Mouse (Mus musculus) forebrain, embryonic 16.5 days (tissue): ENCODE measurements at regions not wholly inside any gene's neighbourhood (a gene's known extent, or its start where the extent isn't known, plus 50 kb on each side); places are given as distances from the start of the nearest gene placed in this dataset.
A peak's percentile ranks its signal among the peaks of the same experiment; 100 is the strongest.

Source experiments
- ATAC-seq: fragments of 200-750 bp; cut with Nextera tagmentation; 2 replicates; pipeline ENCODE4 v1.8.0; 2017; ENCODE audit warnings: mild to moderate bottlenecking, moderate library complexity
- H3K27ac ChIP-seq: fragments of 300-500 bp; sonication (generic); 2 replicates; pipeline ENCODE4 v1.5.1; 2014; ENCODE audit warnings: low read length, control low read depth
- H3K27me3 ChIP-seq: fragments of 300-500 bp; sonication (generic); replicated peaks from 2 replicates; pipeline ENCODE4 v1.6.1; 2014; ENCODE audit warnings: low read length; ENCODE audit not compliant: control insufficient read depth, insufficient read depth
- H3K36me3 ChIP-seq: fragments of 300-500 bp; sonication (generic); 2 replicates; pipeline ENCODE4 v1.6.1; 2014; ENCODE audit not compliant: control insufficient read depth, insufficient read depth
- H3K4me1 ChIP-seq: fragments of 300-500 bp; sonication (generic); replicated peaks from 2 replicates; pipeline ENCODE4 v1.6.1; 2014; ENCODE audit warnings: low read length; ENCODE audit not compliant: control insufficient read depth, insufficient read depth
- H3K4me2 ChIP-seq: fragments of 300-500 bp; sonication (generic); 2 replicates; pipeline ENCODE4 v1.6.1; 2014; ENCODE audit warnings: mild to moderate bottlenecking, low read length, control low read depth
- H3K4me3 ChIP-seq: fragments of 300-500 bp; sonication (generic); replicated peaks from 2 replicates; pipeline ENCODE4 v1.5.1; 2014; ENCODE audit warnings: mild to moderate bottlenecking, low read length, control low read depth
- H3K9ac ChIP-seq: fragments of 300-500 bp; sonication (generic); replicated peaks from 2 replicates; pipeline ENCODE4 v1.6.1; 2014; ENCODE audit warnings: low read depth, low read length, control low read depth
- H3K9me3 ChIP-seq: fragments of 300-500 bp; sonication (generic); 2 replicates; pipeline ENCODE4 v1.6.1; 2016; ENCODE audit warnings: low read length; ENCODE audit not compliant: control insufficient read depth
- WGBS: fragments of 180-500 bp; shearing (Covaris S2); extraction: QIAGEN DNeasy Blood & Tissue Kit; methylation state at CpG from one replicate; pipeline ENCODE4 v1.1.7; 2014; 5-methylcytosine and 5-hydroxymethylcytosine counted together

GRCm38 (mm10) chr6:51333722-51334360 lies 98.6 kb upstream of the Nfe2l3 start:
- no peak for ATAC-seq
- Histone ChIP-seq H3K9ac (no peak overlapping the region), H3K36me3 (no peaks in the 10 kb centered on the region), H3K4me2 (no peak overlapping the region), H3K27ac (no peak overlapping the region), H3K4me3 (no peak overlapping the region), H3K9me3 (no peaks in the 10 kb centered on the region), H3K4me1 (no peaks in the 10 kb centered on the region), H3K27me3 (no peaks in the 10 kb centered on the region)
- WGBS: 72% methylated on average over 7 of the region's 7 CpGs

DNA sequence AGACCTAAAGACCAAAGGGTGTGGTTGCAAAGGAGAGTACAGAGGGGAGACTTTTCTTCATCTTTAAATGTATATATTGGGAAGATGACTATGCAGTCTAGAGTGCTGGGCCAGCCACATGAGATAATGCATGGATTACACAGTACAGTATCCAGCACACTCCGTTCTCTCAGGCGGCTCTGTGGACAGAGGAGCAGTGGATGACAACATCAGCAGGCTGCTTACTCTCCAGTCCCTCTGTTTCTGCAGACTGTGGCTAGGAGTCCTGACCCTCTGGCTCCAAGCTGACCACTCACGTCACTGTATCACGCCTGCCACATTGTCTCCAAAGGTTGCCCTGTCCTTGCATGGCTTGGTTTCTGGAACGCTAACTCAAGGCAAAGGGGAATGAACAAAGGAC lies 97.2 kb upstream of the Nfe2l3 start:
- H3K4me1 ChIP-seq: no peaks in the 10 kb centered on the region
- 80% methylated on average over 5 of the region's 5 CpGs for WGBS
- no peak overlapping the region for H3K4me3 ChIP-seq
- no peak overlapping the region for H3K4me2 ChIP-seq
- no peaks in the 10 kb centered on the region for H3K36me3 ChIP-seq
- no peak for ATAC-seq
- H3K27ac ChIP-seq: no peak overlapping the region
- no peaks in the 10 kb centered on the region for H3K27me3 ChIP-seq
- H3K9ac ChIP-seq: no peak overlapping the region
- H3K9me3 ChIP-seq: no peaks in the 10 kb centered on the region

DNA sequence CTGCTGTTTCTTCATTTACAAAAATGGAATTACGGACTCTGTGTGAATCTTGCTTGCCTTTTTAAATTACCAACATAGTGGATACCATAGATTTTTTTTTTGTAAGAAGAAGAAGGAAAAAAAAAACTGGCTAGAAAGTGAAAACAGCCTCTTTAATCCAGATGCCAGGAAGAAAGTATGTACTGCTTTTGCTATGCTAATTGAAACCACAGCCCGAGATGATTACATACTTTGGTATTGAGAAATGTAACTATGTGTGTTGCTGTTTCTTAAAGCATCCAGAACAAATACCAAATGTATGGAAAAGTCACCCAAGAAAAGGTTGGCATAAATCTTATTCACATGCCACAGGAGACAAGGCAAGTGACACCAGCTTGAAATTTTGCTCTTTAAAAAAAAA lies 93.2 kb upstream of the Nfe2l3 start:
- H3K4me1 ChIP-seq: no peaks in the 10 kb centered on the region
- 82% methylated on average over 2 of the region's 2 CpGs for WGBS
- no peak overlapping the region for H3K4me2 ChIP-seq
- H3K9me3 ChIP-seq: no peaks in the 10 kb centered on the region
- H3K27me3 ChIP-seq: no peaks in the 10 kb centered on the region
- no peak overlapping the region for H3K4me3 ChIP-seq
- H3K9ac ChIP-seq: no peak overlapping the region
- ATAC-seq: no peak
- no peaks in the 10 kb centered on the region for H3K36me3 ChIP-seq
- H3K27ac ChIP-seq: no peak overlapping the region

DNA sequence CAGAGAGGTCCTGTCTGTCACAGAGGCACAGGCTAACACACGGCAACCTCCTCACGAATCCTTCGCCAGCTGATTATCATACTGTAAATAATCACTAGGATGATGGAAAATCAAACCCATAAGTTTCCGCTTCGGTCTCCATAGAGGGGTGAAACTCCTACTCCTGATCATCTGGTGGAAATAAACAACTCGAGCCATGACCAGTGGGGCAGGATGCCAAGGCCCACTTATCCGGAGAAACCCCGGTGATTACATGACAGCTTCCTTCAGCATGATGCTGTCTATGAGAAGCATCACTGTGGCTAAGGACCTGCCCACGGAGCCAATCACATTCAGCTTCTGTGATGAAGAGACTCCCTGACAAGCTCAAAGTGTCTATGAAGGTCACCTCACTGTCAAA lies 84.7 kb upstream of the Nfe2l3 start:
- Histone ChIP-seq H3K4me3 (no peak overlapping the region), H3K4me2 (no peak overlapping the region), H3K4me1 (no peaks in the 10 kb centered on the region), H3K9me3 (no peaks in the 10 kb centered on the region), H3K27me3 (no peaks in the 10 kb centered on the region), H3K9ac (no peak overlapping the region), H3K27ac (no peak overlapping the region), H3K36me3 (no peaks in the 10 kb centered on the region)
- no peak for ATAC-seq
- 89% methylated on average over 9 of the region's 9 CpGs for WGBS

- Histone ChIP-seq H3K36me3 (no peaks in the 10 kb centered on the region), H3K9me3 (no peaks in the 10 kb centered on the region), H3K4me2 (no peak overlapping the region), H3K4me1 (no peaks in the 10 kb centered on the region), H3K27ac (no peak overlapping the region), H3K4me3 (no peak overlapping the region), H3K9ac (no peak overlapping the region), H3K27me3 (no peaks in the 10 kb centered on the region)
- 42% methylated on average over 3 of the region's 3 CpGs for WGBS
- no peak for ATAC-seq
Measured at GRCm38 (mm10) chr6:51349771-51350170, 82.7 kb upstream of the Nfe2l3 start.

DNA sequence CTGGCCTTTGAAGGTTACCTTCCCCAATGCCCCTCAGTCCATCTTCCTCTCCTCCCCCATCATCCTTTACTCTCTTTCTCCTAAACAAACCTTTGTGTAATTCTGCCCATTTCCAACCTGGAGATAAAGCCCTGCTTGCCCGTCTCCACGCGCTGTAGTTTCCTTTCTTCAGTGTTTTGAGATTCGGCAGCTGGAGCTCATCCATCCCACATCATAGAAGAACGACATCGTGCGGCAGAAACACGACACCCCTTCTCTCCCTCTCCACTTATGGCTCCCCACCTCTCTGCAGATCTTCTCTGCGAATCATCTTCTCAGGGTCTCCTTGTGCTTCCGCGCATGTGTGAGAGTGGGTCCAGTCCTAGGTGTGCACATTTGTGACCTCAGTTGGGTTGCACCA lies 77.4 kb upstream of the Nfe2l3 start:
- Histone ChIP-seq H3K27me3 (no peaks in the 10 kb centered on the region), H3K9me3 (no peaks in the 10 kb centered on the region), H3K4me2 (no peak overlapping the region), H3K36me3 (no peaks in the 10 kb centered on the region), H3K27ac (no peak overlapping the region), H3K9ac (no peak overlapping the region), H3K4me3 (no peak overlapping the region), H3K4me1 (no peaks in the 10 kb centered on the region)
- ATAC-seq: no peak
- WGBS: 88% methylated on average over 11 of the region's 11 CpGs

GRCm38 (mm10) chr6:51361611-51362180 lies 70.8 kb upstream of the Nfe2l3 start:
- WGBS: 21% methylated on average over 12 of the region's 12 CpGs
- H3K4me3 ChIP-seq: no peak overlapping the region
- ATAC-seq: no peak
- no peaks in the 10 kb centered on the region for H3K36me3 ChIP-seq
- no peak overlapping the region for H3K9ac ChIP-seq
- H3K4me1 ChIP-seq: peaks cover 6% of the 10 kb centered on the region
- H3K9me3 ChIP-seq: no peaks in the 10 kb centered on the region
- no peak overlapping the region for H3K4me2 ChIP-seq
- no peaks in the 10 kb centered on the region for H3K27me3 ChIP-seq
- no peak overlapping the region for H3K27ac ChIP-seq

- Histone ChIP-seq H3K4me1 (peaks cover 6% of the 10 kb centered on the region), H3K36me3 (no peaks in the 10 kb centered on the region), H3K4me2 (peak overlapping the region; percentile 43), H3K27ac (no peak overlapping the region), H3K4me3 (peak overlapping the region; percentile 17), H3K9me3 (no peaks in the 10 kb centered on the region), H3K9ac (no peak overlapping the region), H3K27me3 (no peaks in the 10 kb centered on the region)
- peak; percentile 73 for ATAC-seq
- WGBS: 3% methylated on average over 15 of the region's 15 CpGs
Measured at GRCm38 (mm10) chr6:51362475-51363226, 69.8 kb upstream of the Nfe2l3 start.

GRCm38 (mm10) chr6:51364776-51365175 lies 67.7 kb upstream of the Nfe2l3 start:
- Histone ChIP-seq H3K4me1 (peaks cover 9% of the 10 kb centered on the region), H3K36me3 (no peaks in the 10 kb centered on the region), H3K4me2 (no peak overlapping the region), H3K9ac (no peak overlapping the region), H3K27me3 (no peaks in the 10 kb centered on the region), H3K4me3 (no peak overlapping the region), H3K27ac (no peak overlapping the region), H3K9me3 (no peaks in the 10 kb centered on the region)
- 53% methylated on average over 6 of the region's 6 CpGs for WGBS
- no peak for ATAC-seq
